Mouse (Mus musculus): ENCODE data around the gene Zeb2.
"Not testable (repeated sequence)": the region's sequence is repeated elsewhere in the genome, so short reads cannot be mapped to it uniquely, and the experiment has no call there.

- not testable (repeated sequence) for TF ChIP-seq POLR2A, EP300 (IDR thresholded peaks at IDR 0.05; ENCODE audit: insufficient read depth, low read depth, low read length)
Measured at GRCm38 (mm10) chr2:45111571-45111970, 5.6 kb downstream of the Zeb2 start.
